Mouse (Mus musculus): ENCODE data around the gene Ndufs7. TPM values are rescaled to one million over a fixed set of nuclear protein-coding genes. Genes with fewer than 3 reads are reported as not detected.

The Ndufs7 gene
- polyA plus RNA-seq, 1 experiment, result 80.0 TPM

GRCm38 (mm10) chr10:80262169-80262568 is 13.2 kb downstream of the Ndufs7 start:
- Histone ChIP-seq H3K27ac (ENCODE audit: control insufficient read depth, insufficient read depth, low read depth, low read length, poor library complexity) (no peak overlapping the region), H3K4me3 (replicated peaks; ENCODE audit: control insufficient read depth, low read depth, low read length) (no peak overlapping the region), H3K4me1 (ENCODE audit: control insufficient read depth, insufficient read depth, low read length) (no peaks in the 10 kb centered on the region; the same call in 1 of the 2 replicates)
- TF ChIP-seq POLR2A (IDR thresholded peaks at IDR 0.05; ENCODE audit: borderline replicate concordance, control insufficient read depth, low read depth, low read length) (no peak), CTCF (IDR thresholded peaks at IDR 0.05; ENCODE audit: control insufficient read depth, insufficient read depth, low read length) (no peak)
- 68% methylated on average over 12 of the region's 12 CpGs for WGBS

DNA sequence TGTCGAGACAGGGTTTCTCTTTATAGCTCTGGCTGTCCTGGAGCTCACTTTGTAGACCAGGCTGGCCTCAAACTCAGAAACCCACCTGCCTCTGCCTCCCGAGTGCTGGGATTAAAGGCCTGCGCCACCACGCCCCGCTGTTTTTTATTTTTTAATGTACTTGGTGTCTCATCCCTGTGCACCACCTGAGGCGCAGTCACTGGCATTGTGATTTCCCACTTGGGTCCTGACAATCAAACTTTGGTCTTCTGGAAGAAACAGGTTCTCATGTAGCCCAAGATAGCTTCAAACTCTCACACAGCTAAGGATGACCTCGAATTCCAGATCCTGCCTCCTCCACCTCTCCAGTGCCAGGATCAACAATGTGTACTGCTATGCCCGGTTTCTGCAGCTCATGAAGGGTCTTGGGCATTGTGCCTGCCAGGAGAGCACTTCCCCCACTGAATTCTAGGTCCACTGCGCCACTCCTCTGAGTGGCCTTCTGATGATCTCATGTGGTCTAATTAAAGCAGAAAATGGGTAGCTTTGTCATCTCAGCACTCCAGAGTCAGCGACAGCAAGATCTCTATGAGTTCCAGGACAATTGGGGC is 13.9 kb downstream of the Ndufs7 start:
- no peaks in the 10 kb centered on the region; the same call in 1 of the 2 replicates for H3K4me1 ChIP-seq (ENCODE audit: control insufficient read depth, insufficient read depth, low read length)
- 87% methylated on average over 10 of the region's 10 CpGs for WGBS
- H3K4me3 ChIP-seq (replicated peaks; ENCODE audit: control insufficient read depth, low read depth, low read length), result no peak overlapping the region
- no peak overlapping the region for H3K27ac ChIP-seq (ENCODE audit: control insufficient read depth, insufficient read depth, low read depth, low read length, poor library complexity)
- TF ChIP-seq POLR2A (IDR thresholded peaks at IDR 0.05; ENCODE audit: borderline replicate concordance, control insufficient read depth, low read depth, low read length) (no peak), CTCF (IDR thresholded peaks at IDR 0.05; ENCODE audit: control insufficient read depth, insufficient read depth, low read length) (no peak)

GRCm38 (mm10) chr10:80264341-80265148 is 15.6 kb downstream of the Ndufs7 start:
- no peaks in the 10 kb centered on the region; the same call in 1 of the 2 replicates for H3K4me1 ChIP-seq (ENCODE audit: control insufficient read depth, insufficient read depth, low read length)
- TF ChIP-seq POLR2A (IDR thresholded peaks at IDR 0.05; ENCODE audit: borderline replicate concordance, control insufficient read depth, low read depth, low read length), result peak; percentile 76; the same call in 1 of the 2 replicates
- no peak for TF ChIP-seq CTCF (IDR thresholded peaks at IDR 0.05; ENCODE audit: control insufficient read depth, insufficient read depth, low read length)
- under 1% methylated on average over 81 of the region's 81 CpGs for WGBS
- H3K27ac ChIP-seq (ENCODE audit: control insufficient read depth, insufficient read depth, low read depth, low read length, poor library complexity), result peak overlapping the region; percentile 93
- H3K4me3 ChIP-seq (replicated peaks; ENCODE audit: control insufficient read depth, low read depth, low read length), result peak overlapping the region; percentile 81

GRCm38 (mm10) chr10:80265149-80265486 is 16.2 kb downstream of the Ndufs7 start:
- peaks cover 4% of the 10 kb centered on the region for H3K4me1 ChIP-seq (ENCODE audit: control insufficient read depth, insufficient read depth, low read length)
- H3K4me3 ChIP-seq (replicated peaks; ENCODE audit: control insufficient read depth, low read depth, low read length), result peak overlapping the region; percentile 78
- peak overlapping the region; percentile 93 for H3K27ac ChIP-seq (ENCODE audit: control insufficient read depth, insufficient read depth, low read depth, low read length, poor library complexity)
- under 1% methylated on average over 18 of the region's 18 CpGs for WGBS
- no peak for TF ChIP-seq CTCF (IDR thresholded peaks at IDR 0.05; ENCODE audit: control insufficient read depth, insufficient read depth, low read length)
- no peak for TF ChIP-seq POLR2A (IDR thresholded peaks at IDR 0.05; ENCODE audit: borderline replicate concordance, control insufficient read depth, low read depth, low read length)

- Histone ChIP-seq H3K27ac (ENCODE audit: control insufficient read depth, insufficient read depth, low read depth, low read length, poor library complexity) (peak overlapping the region; percentile 39), H3K4me3 (replicated peaks; ENCODE audit: control insufficient read depth, low read depth, low read length) (no peak overlapping the region), H3K4me1 (ENCODE audit: control insufficient read depth, insufficient read depth, low read length) (peaks cover 12% of the 10 kb centered on the region)
- 28% methylated on average over 2 of the region's 2 CpGs for WGBS
- TF ChIP-seq CTCF (IDR thresholded peaks at IDR 0.05; ENCODE audit: control insufficient read depth, insufficient read depth, low read length) (no peak), POLR2A (IDR thresholded peaks at IDR 0.05; ENCODE audit: borderline replicate concordance, control insufficient read depth, low read depth, low read length) (no peak)
Observed at GRCm38 (mm10) chr10:80270099-80270498, 21.2 kb downstream of the Ndufs7 start.

GRCm38 (mm10) chr10:80270734-80271181 is 21.8 kb downstream of the Ndufs7 start:
- 39% methylated on average over 6 of the region's 6 CpGs for WGBS
- TF ChIP-seq POLR2A (IDR thresholded peaks at IDR 0.05; ENCODE audit: borderline replicate concordance, control insufficient read depth, low read depth, low read length), result no peak
- TF ChIP-seq CTCF (IDR thresholded peaks at IDR 0.05; ENCODE audit: control insufficient read depth, insufficient read depth, low read length), result no peak
- Histone ChIP-seq H3K4me1 (ENCODE audit: control insufficient read depth, insufficient read depth, low read length) (peaks cover 12% of the 10 kb centered on the region), H3K4me3 (replicated peaks; ENCODE audit: control insufficient read depth, low read depth, low read length) (no peak overlapping the region), H3K27ac (ENCODE audit: control insufficient read depth, insufficient read depth, low read depth, low read length, poor library complexity) (peak overlapping the region; percentile 31)

DNA sequence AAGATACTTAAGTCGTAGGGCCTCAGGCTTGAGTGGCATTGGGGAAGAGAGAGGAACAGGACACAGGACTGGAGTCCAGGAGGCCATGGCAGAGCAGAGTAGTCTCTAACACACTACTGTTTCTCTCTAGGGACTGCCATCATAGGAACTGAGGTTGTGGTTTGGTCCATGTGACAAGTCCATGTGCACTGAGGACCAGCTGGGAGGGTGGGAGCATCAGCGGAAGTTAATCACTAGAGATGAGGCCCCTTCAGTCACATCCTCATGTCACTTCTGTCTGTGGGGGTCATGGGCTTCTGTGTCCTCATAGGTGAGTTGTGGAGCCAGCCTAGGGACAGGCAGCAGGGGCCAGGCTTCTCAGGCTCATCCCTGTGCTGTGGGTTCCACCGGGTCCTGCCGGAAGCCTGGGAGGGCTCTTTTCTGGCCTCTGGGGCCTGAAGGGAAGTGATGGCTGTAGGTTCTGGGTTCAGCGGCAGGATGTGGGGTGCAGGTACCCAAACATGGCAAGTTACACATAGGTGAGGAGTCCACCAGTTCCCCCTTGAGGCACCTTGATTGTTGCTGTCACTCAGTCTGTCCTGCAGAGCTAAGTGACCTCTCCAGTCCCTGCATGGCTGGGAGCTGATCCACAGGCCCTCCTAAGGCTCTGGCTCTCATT is 22.4 kb downstream of the Ndufs7 start:
- Histone ChIP-seq H3K27ac (ENCODE audit: control insufficient read depth, insufficient read depth, low read depth, low read length, poor library complexity) (peak overlapping the region; percentile 31), H3K4me3 (replicated peaks; ENCODE audit: control insufficient read depth, low read depth, low read length) (no peak overlapping the region), H3K4me1 (ENCODE audit: control insufficient read depth, insufficient read depth, low read length) (peaks cover 12% of the 10 kb centered on the region)
- WGBS, result 21% methylated on average over 5 of the region's 5 CpGs
- no peak for TF ChIP-seq CTCF (IDR thresholded peaks at IDR 0.05; ENCODE audit: control insufficient read depth, insufficient read depth, low read length)
- no peak for TF ChIP-seq POLR2A (IDR thresholded peaks at IDR 0.05; ENCODE audit: borderline replicate concordance, control insufficient read depth, low read depth, low read length)

Data from bone marrow, adult 2 months (tissue).